ENCODE assay signal across 14 mouse cellular contexts in genomic region chr6:137405690-137406089, GRCm38 (mm10).
"Had no signal": no experiment of that assay in that cellular context is flagged by ENCODE, and none has a peak within 500 bp of the region (broad histone marks: within the 10 kb centered on the region; RNA-seq: fewer than 3 reads in every experiment).

No protein-coding gene starts in this region.

- H3K4me1 ChIP-seq: limb, embryonic 12.5 days; liver, embryonic 15.5 days; neural tube, embryonic 15.5 days had no signal

- H3K27ac ChIP-seq: layer of hippocampus, adult 2 months; limb, embryonic 12.5 days; liver, embryonic 15.5 days; midbrain, embryonic 10.5 days; midbrain, embryonic 15.5 days; neural tube, embryonic 15.5 days had no signal

- H3K4me3 ChIP-seq: layer of hippocampus, adult 2 months; limb, embryonic 12.5 days; liver, embryonic 15.5 days; midbrain, embryonic 10.5 days; midbrain, embryonic 15.5 days; neural tube, embryonic 15.5 days had no signal

- H3K9ac ChIP-seq: limb, embryonic 12.5 days; liver, embryonic 15.5 days; lung, embryonic 14.5 days; midbrain, embryonic 15.5 days; neural tube, embryonic 15.5 days had no signal

- H3K4me2 ChIP-seq: limb, embryonic 12.5 days; liver, embryonic 11.5 days; liver, embryonic 15.5 days; lung, embryonic 14.5 days; midbrain, embryonic 15.5 days; neural tube, embryonic 15.5 days had no signal

- H3K27me3 ChIP-seq: limb, embryonic 12.5 days; liver, embryonic 15.5 days; midbrain, embryonic 15.5 days; neural tube, embryonic 15.5 days had no signal

- H3K36me3 ChIP-seq: limb, embryonic 12.5 days; liver, embryonic 15.5 days; midbrain, embryonic 15.5 days had no signal

- DNase-seq: kidney, postnatal 10 days; kidney, postnatal 4 days; lung, embryonic 14.5 days; right cerebral cortex, adult 18-20 months; right cerebral cortex, postnatal 25 days; thymus, postnatal 36 days had no signal

- ATAC-seq: intestine, postnatal 0 days; midbrain, embryonic 15.5 days had no signal

- H3K9me3 ChIP-seq: limb, embryonic 12.5 days; liver, embryonic 15.5 days; midbrain, embryonic 10.5 days; midbrain, embryonic 15.5 days; neural tube, embryonic 15.5 days had no signal
